Mouse (Mus musculus): ENCODE measurements around the gene Vma21-ps.
"Not testable (repeated sequence)": the region's sequence is repeated elsewhere in the genome, so short reads cannot be mapped to it uniquely, and the experiment has no call there.

The Vma21-ps gene

DNA sequence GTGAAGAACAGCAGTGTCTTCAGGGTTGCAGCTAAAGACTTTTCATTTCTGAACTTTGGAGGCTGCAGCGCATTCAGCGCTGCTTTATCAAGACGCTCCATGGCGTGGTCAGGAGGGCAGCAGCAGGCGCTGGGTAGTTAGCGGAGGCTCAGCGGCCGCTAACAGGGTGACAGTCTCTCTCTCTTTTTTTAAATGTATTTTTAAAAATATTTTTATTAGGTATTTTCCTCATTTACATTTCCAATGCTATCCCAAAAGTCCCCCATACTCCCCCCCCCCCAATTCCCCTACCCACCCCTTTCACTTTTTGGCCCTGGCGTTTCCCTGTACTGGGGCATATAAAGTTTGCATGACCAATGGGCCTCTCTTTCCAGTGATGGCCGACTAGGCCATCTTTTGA is at the start of gene Vma21-ps:
TSS of gene Vma21-ps (minus strand) at position 101 of the 400 bp plus-strand sequence.
- DNase-seq (ENCODE audit: low spot score in 2 of 2) = not testable (repeated sequence)

DNA sequence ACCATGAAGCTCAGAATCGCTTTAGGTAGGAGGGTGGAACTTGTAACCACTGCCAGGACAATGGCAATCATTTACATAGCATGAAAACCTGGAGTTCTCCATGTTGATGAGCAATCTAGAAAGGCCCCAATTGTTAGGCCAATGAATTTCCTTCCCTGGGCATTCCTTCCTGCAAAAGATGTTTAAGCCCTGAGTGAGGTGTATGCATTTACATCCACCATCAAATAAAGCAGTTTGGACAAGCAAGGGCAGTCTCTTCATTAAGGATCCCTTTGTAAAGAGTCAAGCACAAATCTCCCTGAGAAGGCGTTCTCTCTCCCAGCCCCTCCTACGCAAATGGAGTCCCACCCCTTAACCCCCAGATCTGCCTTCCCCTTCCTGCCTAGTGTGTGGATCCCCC is 46.0 kb upstream of the Vma21-ps start:
- DNase-seq (ENCODE audit: low spot score in 2 of 2) = no peak

GRCm38 (mm10) chr4:52530636-52531035 is 33.6 kb upstream of the Vma21-ps start:
- no peak for DNase-seq (ENCODE audit: low spot score in 2 of 2)

GRCm38 (mm10) chr4:52526464-52526863 is 29.4 kb upstream of the Vma21-ps start:
- no peak for DNase-seq (ENCODE audit: low spot score in 2 of 2)

DNA sequence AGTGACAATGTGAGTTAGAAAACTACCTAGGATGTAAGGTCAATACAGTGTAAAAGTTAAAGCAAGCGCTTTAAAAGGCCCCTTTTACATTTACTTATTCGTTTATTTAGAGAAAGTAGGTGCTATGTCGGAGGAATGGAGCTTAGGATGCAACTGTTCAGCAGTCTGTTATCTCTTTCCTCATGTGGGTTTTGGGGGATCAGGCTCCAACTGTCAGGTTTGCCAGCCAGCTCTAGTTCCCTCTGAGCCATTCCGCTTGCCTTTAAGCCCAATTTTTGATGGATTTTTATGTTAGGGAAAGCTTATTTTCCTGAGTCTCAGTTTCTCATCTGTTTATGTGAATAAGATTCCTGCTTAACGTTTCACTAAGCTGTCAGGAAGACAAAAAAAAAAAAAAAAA is 22.3 kb upstream of the Vma21-ps start:
- DNase-seq (ENCODE audit: low spot score in 2 of 2) = no peak

- no peak for DNase-seq (ENCODE audit: low spot score in 2 of 2)
These were observed 20.5 kb upstream of the Vma21-ps start for GRCm38 (mm10) chr4:52517580-52517979.

DNA sequence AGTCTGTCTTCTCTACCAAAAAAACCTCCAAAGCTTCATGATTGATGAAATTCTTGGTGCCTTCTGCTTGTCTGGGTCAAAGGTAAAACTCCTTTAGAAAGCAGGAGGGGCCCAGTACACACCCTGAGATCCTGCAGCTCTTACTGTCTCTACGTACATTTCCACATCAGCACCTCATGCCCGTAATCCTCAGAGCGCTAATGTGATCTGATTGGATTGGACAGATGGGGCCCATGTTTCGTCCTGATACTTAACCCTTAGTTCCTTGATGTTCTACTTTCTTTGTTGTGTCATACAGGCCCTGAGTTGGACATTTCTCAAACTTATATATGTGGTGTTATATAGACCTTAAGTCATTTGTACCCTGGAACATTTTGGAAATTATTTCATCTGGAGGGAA is 9.6 kb downstream of the Vma21-ps start:
- no peak for DNase-seq (ENCODE audit: low spot score in 2 of 2)

GRCm38 (mm10) chr4:52473431-52473830 is 23.6 kb downstream of the Vma21-ps start:
- no peak for DNase-seq (ENCODE audit: low spot score in 2 of 2)

GRCm38 (mm10) chr4:52461321-52461720 is 35.7 kb downstream of the Vma21-ps start:
- DNase-seq (ENCODE audit: low spot score in 2 of 2) = peak; percentile 38 to 54

- DNase-seq (ENCODE audit: low spot score in 2 of 2) = no peak
These were observed 37.3 kb downstream of the Vma21-ps start for GRCm38 (mm10) chr4:52459726-52460125.

Data from frontal cortex, postnatal 10 days (tissue).